Mouse (Mus musculus) thymus, postnatal 25 days (tissue): ENCODE measurements around the gene Slc22a6.
A peak's percentile ranks its signal among the peaks of the same experiment; 100 is the strongest.

Experiments
- DNase-seq: peaks from one replicate; pipeline ENCODE4 v3.0.0; 2022

Gene Slc22a6

DNA sequence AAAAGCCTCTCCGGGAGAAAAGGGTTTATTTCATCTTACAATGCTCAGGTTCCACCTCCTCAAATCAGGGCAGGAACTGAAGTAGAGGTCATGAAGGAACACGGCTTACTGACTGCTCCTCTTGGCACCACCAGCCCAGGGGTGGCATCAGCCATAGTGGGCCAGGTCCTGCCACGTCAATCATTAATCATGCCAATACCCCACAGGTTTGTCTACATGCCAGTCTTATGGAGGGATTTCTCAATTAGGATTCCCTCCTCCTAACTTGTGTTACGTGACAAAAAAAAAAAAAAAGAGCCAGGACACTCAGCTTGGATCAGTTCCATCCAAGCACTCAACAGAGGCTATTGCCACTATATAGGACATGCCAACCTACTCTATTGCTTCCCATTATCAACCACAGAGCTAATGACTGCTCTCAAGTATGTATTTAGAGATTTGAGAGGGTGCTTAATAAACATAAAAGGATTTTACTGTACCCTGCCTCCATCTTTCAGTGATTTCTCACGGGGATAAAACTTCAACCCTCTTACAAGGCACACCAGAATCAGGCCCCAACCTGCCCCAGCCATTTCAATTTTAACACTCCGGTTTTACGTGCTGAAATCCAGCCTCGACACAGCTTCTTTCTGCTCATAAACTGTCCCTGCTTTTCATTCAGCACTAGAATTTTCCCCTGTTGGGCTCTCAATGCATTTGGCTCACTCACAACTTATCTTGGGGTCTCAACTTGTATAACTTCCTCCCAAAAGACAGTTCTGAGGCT, 6.3 kb upstream of the Slc22a6 start:
- no peak for DNase-seq

DNA sequence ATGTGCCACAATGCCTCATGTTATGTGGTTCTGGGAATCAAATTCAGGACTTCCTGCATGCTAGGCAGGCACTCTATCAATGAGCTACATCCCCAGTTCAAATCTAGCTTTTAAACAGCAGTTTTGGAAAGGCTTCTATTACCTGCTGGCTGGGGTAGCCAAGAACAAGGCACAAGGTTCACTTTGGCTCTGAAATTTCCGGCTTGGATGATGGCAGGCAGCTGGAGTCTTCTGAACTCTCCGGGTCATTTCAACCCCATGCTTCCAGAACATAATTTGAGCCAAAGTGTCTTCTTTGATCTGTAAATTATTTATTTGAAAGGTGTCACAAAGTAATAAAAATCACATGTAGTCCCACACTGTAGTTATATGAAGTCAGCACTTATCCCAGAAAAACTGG, 4.7 kb upstream of the Slc22a6 start:
- DNase-seq = no peak

GRCm38 (mm10) chr19:8614343-8614742, 3.5 kb upstream of the Slc22a6 start:
- DNase-seq = no peak

DNA sequence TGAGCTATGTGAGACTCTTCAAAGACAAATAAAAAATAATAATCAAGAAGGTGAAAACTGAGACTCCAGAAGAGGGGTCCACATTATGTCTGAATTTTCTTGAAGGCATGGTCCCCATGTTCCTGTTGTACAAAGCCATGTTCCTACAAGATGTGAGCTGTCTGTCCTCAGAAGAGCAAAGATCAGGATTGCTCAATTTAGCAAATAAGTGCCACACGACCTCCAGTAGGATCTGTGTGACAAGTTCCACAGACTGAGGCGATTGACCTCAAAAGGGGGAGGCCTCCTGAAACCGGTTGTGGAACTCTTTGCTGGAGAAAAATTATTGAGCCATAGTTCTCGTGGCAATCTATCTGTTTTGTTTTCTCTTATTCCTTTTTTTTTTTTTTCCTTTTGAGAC, 1.5 kb upstream of the Slc22a6 start:
- DNase-seq = no peak

DNA sequence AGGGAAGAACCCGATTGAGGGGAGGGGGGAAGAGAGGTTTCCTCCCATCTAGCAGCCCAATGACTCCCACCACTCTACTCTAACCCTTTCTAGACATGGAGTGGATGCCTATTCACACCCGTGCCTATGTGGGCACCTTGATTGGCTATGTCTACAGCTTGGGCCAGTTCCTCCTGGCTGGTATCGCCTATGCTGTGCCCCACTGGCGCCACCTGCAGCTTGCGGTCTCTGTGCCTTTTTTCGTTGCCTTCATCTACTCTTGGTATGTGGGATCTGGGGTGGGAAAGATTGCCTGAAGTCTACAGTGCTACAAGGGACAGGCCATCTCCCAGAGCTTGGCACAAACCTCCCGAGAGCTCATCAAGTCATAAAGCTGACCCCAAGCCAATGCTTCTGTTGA, 3.3 kb downstream of the Slc22a6 start:
- DNase-seq = no peak

DNA sequence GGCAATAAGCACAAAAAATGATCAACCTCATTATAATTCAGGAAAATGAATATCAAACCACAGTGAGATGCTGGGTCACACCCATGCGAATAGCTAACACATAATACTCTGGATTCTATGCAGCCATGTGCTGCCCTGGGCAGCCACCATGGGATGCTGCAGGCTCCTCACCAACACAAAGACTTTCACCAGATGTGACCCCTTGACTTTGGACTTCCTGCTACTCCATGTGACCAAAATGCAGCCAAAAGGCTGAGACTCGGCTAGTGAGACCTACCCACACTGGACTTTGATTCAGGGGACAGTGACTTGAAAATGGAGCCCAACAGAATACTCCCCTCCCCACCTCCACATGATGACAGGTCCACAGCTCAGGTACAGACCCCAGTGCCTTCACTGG, 12.4 kb downstream of the Slc22a6 start:
- DNase-seq = no peak

- DNase-seq = no peak
Observed at GRCm38 (mm10) chr19:8630826-8631225, 13.0 kb downstream of the Slc22a6 start.

DNA sequence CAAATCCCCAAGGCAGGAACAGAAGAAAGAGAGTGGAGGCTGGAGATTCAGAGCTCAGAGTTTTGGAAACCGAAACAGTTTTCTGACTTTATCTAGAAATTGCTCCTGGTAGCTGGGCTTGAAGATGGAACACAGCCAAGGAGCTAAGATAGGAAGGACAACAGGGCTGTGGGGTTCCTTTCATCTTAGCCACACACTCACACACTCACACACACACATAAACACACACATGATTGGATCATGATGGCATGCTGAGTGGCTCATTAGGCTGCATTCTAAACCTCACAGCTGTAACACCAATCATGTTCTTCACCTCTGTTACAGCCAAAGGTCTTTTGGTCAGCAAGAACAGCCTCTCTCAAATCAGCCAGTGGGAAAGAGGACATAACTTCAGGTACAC, 14.2 kb downstream of the Slc22a6 start:
- DNase-seq = no peak

DNA sequence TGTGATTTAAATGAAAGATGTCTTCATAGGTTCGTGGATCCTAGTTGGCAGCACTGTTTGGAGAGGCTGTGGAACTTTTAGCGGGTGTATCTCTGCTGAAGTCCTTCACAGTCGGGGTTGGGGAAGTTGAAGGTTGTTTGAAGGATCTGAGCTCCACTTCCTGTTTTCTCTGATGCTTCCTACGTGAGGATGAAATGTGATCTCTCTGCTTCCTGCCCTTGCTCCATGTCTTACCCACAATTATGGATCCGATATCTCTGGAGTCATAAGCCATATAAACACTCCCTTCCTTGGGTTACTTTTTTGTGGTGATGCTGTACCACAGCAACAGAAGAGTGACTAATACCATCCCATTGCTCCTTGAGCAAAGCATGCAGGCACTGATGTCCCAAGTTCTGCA, 24.2 kb downstream of the Slc22a6 start:
- no peak for DNase-seq

GRCm38 (mm10) chr19:8646393-8646792, 28.6 kb downstream of the Slc22a6 start:
- no peak for DNase-seq

DNA sequence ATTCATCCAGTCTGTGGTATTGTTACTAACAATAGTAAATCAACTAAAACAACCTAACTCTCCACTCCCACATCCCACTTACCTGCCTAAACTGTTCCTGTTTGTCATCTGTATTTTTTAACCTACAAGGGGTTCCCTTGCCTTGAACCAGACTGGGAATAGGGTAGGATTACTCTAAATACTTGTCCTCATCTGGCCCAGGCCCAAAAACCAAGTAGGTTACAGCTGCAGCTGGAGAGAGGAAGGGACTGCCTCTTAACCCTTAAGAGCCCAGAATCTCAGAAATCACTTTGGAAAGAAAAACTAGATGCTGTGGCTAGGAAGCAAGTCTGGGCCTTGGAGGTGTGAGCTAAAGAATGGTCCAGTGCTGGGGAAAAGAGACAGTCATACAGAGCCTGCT, 38.0 kb downstream of the Slc22a6 start:
- no peak for DNase-seq

DNA sequence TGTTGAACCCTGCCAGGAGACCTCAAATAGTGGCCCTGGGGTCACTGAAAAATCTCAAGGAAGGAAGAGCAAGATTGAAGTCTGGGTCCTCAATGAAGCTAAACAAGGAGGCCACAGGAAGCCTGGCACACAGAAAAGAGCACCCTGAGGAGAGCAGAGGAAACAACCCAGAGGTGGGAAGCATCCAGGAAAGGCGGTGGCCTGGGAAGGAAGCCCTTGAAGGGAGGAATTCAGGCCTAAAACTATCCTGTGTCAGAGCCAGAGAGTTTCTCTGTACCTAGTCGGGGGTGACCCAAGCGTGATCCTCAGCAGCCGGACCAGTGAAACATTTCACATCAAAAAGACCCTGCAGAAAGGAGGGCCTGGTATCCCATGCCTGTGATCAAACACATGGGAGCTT, 38.5 kb downstream of the Slc22a6 start:
- DNase-seq = no peak

DNA sequence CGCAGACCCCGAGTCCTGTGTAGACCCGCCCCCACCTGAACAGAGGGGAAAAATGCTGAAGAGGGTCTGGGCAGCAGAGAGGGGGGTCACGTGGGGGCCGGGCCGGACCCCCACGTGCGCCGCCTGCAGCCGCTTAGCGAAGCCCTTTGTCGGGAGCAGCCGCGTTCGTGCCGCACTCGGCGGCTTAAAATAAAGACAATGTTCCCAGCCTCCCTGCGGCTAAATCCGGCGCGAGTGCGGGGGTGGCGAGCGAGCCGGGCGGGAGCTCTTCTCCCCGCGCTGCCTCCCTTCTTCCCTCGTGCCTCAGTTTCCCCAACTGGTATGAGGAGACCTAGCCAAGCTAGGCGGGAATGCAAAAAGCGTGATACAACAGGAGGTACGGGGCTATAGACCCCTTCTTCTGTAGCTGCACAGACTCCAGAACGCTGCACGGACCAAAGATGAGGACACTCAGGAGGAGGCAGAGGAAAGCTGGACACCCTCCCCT, 44.0 kb downstream of the Slc22a6 start:
- DNase-seq = no peak

- peak; percentile 67 for DNase-seq
Observed at GRCm38 (mm10) chr19:8662337-8662736, 44.5 kb downstream of the Slc22a6 start.

GRCm38 (mm10) chr19:8663360-8663839, 45.6 kb downstream of the Slc22a6 start, which contains the start of gene Chrm1:
Gene Chrm1 (plus strand): TSS chr19:8663789.
- no peak for DNase-seq

GRCm38 (mm10) chr19:8663911-8664421, 46.1 kb downstream of the Slc22a6 start:
- DNase-seq = no peak

- no peak for DNase-seq
Observed at GRCm38 (mm10) chr19:8664859-8665258, 47.0 kb downstream of the Slc22a6 start.

- DNase-seq = no peak
Observed at GRCm38 (mm10) chr19:8665746-8666145, 47.9 kb downstream of the Slc22a6 start.

DNA sequence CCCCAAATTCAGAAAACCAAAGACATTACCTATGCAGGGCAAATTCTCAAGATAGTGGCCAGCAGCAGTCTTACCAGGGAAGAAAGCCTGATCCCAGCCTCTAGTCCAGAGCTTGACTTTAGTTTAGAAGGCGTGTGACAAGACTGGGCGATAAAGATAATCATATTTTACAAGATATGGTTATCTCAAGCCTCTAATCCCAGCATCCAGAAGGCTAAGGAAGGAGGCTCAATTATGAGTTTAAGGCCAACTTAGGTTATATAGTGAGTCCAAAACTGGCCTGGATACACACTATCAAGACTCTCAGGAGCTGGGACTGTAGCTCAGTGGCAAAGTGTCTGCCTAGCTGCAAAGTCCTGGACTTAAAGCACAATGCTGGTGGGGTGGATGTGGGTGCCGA, 55.0 kb downstream of the Slc22a6 start:
- DNase-seq = no peak

- DNase-seq = no peak
Observed at GRCm38 (mm10) chr19:8673336-8674063, 55.7 kb downstream of the Slc22a6 start.
